Mouse (Mus musculus) spleen, postnatal 14 days (tissue): ENCODE data around the gene Rai1.

Source experiments
- DNase-seq, 2 experiments: peaks; one replicate each; pipeline ENCODE4 v3.0.0; 2021 to 2022; ENCODE audit warnings: low spot score in 2 of 2

Gene Rai1

DNA sequence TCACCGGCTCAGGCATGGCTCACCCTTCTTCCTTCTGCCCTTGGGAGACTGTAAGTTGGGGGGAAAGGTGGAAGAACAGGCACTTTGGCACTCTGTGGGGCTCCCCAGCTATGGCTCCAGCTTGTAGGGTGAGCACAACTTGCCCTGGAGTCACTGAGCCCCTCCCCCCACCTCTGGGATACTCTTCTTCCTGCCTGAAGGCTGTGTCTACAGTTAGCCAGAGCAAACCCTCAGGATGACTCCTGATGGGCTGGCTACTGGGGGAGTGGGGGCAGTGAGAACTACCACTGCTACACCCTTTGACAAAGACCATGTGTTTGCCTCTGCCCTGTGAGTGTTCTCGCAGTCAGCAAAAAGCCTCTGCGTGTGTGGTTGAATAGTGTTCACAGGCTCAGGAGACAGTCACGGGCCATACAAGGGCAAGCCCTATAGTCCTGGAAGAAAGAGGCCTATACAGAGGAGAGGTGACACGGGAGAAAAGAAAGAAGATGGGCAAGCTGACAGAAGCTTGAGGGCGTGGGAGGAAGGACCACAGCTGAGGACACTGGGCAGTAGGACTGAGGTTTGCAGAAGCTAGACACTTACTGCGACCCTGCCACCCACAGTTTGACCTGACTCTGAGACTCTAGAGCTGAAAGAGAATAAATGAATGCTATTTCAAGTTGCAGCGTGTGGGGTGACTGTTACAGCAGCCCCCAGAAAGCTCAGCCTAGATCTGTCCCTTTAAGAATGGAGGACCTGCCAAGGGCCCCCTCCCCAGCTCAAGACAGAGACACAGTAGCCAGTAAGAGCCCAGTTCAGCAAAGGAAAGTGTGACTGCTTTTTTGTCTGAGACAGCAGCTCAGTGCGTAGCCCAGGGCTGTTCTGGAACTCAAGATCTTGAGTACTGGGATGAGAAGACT lies 9.7 kb upstream of the Rai1 start:
- no peak for DNase-seq

DNA sequence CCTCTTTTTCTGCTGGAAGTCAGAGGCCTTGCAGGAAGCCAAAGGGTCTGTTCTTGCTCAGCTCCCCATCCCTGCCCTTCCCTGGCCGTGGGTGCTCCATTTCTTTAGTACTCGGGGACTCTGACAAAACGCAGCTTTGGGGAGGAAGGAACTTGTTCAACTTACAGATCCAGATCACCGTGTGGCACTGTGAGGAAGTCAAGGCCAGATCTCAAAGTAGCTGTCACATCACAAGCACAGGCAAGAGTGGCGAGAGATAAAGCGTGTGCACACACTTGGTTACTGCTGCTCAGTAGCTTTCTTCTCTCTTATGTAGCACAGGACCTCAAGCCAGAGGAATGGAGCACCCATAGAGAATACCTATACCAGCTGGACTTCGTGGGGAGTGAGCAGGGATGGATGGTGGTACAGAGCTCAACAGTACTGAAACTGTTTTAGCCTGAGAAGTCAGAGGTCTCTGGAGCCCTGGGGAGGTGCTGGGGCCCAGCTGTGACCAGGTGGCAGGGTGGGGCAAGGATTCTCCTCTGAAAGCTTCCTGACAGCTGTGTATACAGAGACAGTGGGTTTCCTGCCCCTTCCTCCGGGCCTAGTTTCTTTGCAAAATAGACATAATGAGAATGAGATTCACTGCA lies 5.1 kb upstream of the Rai1 start:
- DNase-seq, result no peak

DNA sequence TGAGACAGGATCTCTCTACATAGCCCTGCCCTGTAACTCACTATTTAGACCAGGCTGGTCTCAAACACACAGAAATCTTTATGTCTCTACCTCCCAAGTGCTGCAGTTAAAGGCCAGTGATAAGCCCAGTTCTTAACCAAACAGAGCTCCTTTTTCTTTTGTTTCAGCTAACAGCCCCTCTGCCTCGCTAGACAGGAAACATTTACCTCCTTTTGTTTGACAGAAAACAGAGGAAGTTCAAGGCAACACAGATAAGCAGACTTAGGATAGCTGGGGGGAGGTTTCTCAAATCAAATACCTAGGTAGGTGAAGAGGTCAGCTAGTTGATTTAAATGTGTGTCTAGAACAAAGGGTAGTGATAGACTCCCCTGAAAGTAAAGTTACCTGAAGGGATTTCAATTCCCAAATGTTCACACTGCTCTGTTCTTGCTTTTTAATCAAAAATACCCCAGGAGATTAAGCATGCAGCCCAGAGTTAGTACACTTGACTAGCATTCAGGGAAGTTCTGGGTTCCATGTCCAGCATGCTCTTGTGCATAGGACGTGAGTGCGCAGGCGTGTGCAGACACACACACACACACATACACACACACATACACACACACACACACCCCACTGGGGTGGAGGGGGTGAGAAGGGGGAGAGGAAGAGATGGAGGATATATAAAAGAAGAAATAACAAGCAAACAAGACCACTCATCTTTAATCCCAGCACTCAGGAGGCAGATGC lies 3.8 kb upstream of the Rai1 start:
- no peak for DNase-seq

DNA sequence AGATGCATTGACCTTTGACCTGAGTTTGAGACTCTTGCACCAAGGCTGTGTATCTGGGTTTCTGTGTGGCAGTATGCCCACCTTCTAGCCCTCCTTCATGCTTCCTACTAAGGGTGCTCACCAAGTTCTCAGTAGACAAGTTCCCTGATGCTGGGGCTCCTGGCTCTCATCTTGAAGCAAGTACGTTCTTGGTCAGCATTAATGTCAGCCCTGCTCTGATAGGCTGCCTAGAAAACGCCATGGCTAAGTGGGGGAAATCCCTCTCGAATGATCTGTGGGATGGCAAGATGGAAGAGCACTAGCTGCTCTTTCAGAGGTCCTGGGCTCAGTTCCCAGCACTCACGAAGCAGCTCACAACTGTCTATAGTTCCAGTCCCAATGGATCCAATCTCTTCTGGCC lies 2.8 kb upstream of the Rai1 start:
- no peak for DNase-seq

DNA sequence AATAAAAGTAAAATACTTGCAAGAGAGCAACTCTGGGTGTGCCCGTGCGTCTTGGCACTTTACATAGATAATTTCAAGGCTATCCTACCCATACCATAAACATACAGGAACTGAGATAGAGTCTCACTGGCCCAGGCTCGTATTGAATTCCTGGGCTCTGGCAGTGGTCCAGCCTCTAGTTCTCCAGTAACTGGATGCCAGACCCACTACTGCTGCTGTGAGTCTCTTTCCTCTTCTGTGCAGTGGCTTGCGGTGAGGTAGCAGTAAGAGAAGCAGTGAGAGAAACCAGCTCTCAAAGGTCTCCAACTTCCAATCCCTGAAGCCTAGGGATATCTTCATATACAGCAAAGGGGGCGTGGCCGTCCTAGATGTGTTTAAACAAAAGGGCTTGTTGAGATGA lies 2.1 kb upstream of the Rai1 start:
- no peak for DNase-seq

DNA sequence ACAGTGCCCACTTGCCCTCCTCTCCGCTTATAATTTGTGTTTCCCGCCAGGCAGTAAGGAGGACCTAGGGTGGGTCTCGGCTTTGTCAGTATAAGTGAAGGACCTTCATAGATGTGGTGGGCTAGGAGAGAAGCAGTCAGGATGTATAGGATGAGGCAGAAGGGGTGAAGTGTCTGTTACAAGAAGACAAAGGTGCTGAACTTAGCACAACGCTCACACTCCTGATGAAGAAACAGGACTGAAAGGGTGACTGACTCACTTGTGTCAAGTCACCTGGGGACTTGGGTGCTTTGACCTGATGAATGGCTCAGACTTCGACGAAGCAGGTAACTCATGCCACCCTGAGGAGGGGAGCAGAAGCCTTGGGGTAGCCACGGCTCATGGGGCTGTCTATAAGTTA lies 1.2 kb upstream of the Rai1 start:
- no peak for DNase-seq

DNA sequence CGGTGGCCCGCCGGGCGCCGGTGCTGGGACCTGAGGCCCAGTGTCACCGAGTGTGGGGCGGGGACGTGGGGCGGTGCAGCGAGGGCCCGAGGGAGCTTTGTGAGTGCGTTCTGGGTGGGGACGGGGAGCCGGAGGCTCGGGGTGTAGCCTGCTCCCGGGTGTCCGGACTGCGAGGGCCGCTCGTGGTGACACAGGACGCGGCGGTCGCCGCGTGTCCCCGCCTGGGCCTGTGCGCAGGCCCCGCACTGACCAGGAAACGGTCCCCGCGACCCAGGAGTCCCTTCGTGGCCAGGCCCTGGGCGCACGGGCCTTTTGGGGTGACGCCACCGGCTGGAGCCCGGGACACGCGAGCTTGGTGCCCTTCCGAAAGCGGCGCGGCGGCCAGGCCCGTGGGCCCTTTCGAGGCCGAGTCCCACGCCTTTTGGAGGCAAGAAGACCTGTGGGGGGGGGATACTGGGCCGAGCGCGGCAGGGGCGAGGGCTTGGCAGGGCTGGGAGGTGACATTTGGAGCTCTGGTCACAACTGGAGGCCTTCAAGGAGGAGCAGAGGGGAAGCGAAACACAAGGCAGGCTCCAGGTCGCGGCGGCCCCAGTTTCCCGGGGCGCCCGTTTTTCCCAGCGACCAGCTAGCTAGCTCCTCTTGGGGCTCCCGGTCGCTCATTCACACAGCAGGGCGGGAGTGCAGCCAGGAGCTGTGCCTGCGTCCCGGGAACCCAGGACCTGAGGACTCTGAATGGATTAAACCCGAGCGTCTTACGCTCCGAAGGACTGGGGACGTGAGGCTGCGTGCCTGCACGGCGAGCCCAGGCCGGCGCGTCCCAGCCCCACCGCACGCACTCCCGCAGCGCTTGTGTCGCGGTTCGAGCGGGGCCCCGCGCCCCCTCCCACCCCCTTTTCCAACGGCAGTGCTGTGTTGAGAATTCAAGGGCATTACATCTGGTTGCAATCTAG lies 1.1 kb downstream of the Rai1 start:
- DNase-seq, result peak; percentile 52 to 54

DNA sequence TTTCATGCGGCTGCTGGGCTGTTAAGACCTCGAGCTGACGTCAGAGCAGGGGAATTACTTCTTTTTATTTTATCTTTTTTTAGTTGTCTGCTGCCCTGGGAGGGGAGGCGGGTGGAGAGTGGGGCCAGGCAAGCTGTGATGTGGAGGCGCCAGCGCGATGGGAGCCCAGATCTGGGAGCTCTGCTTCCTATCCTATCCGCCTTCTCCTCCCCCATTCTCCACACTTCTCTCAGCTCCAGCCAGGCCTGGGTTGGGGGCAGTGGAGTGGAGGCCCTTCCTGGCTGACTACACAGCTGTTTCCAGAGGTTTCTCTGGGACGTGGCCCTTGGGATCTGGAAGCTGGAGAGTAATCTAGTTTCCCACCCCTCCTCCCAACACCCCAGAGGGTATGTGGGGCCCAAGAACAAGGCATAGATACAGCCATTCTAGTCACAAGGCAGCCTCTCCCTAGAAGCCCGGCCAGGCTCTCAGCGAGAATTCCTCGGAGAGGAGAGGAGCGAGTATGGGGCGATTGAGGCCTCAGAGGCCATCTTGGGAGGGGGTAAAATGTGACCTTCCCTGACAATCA lies 1.8 kb downstream of the Rai1 start:
- peak in 1 of 2 experiments; percentile 16 for DNase-seq

DNA sequence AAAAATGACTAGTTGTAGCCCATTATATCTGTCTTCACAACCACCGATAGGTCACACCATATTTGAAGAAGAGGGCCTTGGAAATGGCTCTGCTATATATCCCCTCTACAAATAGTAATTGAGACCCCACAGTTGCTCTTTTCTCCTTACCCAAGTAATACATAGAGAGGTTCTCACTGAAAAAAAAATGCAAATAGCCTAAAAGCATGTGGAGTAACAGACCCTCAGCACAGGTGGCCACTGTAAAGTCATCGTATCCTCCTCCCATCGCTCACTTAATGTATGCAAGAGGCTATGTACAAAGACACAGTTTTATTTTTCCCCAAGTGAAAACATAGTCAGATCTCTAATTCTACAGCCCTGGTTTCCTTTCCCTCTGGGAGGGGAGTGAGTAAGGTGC lies 2.6 kb downstream of the Rai1 start:
- no peak for DNase-seq

DNA sequence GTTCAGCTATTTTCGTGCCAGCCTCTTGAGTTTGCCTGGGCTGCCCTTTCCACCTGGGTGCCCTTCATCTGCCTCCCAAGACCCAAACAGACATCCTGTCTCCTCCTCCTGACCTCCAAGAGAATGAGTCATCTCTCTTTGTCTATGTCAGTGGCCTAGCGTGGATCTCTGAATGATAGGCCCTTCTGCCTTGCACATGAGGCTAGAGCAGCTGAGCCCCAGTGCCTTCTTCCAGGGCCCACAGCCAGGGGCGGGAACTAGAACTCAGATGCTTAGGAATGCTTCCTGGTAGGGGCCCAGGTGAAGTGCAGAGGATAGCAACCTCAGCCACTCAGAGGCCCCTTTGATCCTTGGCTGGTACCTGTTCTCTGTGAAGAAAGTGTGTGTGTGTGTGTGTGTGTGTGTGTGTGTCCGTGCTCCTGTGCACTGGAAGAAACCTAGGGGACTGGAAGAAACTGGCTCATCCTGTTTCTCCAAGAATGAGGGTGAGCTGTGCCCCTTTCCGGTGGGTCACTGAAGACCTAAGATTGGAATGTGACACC lies 3.9 kb downstream of the Rai1 start:
- no peak for DNase-seq

DNA sequence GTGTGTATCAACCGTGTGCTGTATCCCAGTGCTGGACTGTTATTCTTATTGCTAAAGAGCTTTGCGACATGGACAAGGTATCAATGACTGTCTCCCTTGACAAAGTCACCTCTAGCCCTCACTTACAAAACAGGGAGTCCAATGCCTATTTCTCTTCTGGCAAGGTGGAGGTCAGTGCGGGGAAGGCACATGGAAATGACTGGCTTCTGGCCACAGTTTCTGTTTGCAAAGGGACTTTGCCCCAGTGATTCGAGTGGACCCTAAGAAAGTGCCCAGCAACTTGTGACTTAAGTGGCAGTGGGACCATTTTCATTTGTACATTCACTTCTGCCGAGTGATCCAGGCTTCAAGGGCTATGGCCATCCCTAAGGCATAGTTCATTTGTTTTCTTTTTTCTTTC lies 5.6 kb downstream of the Rai1 start:
- DNase-seq, result no peak

DNA sequence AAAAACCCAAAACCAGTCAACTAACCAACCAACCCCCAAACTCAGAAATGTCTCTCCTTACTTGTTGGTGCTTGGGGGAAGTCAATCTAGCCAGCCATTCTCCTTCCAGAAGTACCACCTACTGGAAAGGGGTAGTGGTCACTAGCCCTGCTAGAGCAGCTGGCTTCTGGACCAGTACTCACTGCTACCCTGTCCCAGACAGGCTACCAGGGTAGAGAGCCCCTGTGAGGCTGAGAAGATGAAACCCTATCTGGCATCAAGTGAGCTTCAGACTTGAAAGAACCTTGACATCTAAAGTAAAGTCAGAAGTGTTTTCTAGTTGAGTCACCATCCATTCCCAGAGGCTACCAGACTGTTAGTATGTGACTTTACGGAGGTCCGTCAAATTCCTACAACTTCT lies 6.8 kb downstream of the Rai1 start:
- DNase-seq, result no peak

DNA sequence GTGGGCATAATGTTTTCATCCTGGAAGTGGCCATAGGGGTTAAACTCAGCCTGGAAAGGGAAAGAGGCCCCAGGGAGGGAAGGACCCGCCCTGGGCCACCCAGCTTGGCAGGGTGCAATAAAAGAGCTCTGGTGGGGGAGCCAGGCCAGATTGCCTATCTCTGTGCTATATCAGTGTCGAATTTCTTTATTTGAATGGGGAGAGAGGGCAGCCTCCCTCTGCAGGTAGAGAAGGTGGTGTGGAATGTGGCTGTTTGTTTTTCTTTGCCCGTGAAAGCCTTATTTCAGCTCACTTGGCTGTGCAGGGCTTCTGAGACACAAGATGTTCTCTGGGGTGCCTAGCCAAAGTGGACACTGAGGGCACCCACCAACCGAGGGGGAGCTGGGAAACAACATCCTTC lies 8.8 kb downstream of the Rai1 start:
- no peak for DNase-seq

DNA sequence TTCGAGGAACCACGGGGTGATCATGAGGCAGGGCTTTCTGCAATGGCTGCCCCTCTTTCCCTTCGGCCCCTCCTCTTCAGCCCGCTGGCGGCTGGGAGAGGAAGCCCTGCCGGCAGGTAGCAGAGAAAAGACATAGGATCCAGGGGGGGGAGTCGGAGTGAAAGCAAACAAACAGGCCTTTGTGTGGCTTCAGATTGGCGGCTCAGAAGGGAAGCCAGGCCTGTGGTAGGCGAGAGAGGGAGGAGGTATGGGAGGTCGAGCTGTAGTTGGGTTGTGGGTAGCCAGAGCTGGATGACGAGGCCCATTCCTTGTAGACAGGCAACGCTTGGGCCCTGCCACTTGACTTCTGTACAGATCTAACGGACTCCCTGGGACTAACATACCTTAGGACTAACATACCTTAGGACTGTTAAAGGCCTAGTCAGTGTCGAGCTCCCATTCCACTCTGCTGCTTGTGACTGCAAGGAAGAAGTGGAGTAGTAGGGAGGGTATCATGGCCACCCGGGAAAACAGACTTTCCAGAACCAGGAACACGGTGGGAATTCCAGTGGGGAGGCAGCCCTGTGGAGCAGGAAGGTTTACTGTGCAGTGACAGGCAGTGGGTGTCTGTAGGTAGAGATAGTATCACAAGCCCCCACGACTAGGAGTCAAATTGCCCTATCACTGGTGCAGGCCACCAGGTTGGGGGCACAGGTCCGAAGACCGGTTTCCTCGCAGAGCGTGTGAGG lies 9.6 kb downstream of the Rai1 start:
- no peak for DNase-seq

DNA sequence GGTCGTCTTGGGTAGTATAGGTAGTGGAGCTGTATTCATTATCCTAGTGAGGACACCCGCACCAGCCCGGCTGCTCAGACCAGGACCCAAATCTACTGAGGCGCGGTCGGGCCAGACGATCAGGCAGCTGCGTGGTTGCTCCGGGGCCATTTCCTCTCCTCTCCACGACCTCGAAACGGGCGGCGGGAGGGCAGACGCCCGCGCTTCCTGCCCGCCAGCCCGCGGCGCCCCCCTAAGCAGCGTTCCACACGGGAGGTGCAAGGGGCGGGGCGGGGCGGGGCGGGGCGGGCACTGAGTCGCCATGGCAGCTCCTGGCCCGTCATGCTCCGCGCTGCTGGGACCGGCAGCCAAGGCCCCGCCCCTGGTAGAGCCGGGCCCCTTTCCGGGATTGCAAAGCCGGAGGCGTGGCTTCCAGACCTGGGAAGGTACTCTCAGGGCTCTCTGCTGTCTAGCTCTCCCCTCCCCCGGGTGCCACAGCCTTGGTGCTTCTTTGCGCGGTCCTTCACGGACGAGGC lies 10.3 kb downstream of the Rai1 start:
- DNase-seq, result peak; percentile 88 to 90

DNA sequence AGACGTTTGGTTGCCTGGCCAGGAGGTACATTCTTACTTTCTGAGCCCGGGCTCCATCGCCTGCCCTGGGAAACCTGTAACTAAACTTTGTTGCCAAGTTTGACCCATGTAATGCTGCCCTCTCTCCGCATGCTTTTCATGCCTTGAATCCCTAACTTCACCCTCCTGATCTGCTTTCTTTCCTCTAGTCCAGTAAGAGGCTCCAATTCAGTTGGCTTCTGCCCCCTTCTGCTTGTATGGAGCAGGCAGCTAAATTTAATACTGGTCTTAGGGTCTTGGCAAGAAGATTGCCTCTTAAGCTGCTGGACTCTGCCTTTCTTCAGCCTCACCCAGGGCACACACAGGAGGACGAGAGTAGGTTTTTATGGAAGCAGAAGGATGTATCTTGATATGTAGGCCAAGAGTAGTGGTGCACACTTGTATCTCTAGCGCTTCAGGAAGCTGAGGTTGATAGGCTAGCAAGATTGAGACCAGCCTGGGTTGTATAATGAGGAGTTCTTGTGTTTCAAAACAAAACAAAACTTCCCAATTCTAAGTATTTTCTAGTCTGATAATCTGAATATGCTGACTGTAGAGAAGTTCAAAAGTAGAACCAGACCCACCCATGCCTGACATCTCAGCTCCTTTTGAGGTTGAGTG lies 10.9 kb downstream of the Rai1 start:
- no peak for DNase-seq

DNA sequence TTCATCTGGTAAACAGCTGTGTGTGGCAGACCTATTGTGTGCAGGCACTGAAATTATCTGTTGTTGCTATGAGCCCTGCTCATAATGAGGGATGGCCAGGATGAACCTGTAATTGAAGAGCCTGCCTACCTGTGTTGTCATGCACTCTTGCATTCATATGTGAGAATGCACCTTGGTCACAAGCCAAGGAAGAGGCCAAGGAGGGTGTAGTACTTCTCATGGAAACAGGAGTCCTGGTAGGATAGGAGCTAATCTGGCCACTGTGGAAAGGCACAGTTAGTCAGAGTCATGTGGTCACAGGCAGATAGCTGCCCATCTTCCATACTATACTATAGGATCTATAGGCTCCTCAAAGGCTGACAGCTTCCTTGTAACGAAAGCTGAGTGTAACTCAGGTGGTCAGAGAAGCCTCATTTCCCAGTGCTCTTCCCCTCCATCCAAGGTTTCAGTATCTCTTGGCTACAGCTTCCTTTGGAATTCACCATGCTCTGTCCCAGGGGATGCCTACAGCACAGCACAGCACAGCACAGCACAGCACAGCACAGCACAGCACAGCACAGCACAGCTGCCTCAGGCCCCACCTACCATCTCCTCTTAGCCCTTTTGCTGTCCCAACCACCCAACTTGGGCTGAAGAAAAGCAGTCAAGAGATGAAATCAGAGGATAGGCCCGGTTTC lies 15.9 kb downstream of the Rai1 start:
- DNase-seq, result no peak

DNA sequence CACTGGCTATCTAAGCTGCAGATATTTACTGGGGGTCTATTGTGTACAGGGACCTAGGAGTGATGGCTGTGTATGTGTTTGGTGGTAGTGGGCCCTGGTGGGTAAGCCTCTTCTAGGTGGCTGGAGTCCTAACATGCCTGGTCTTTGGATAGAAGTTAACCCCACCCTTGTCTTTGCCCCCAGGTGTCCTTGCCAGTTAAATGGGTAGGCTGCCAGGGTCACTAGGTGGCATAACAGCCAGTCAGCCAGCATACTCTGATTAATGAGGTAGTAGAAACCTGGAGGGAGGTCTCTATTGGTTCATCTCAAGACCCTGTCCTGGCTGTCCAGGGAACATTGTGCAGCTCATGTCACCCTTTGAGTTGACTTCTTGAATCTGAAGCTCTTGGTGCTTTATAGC lies 17.8 kb downstream of the Rai1 start:
- DNase-seq, result no peak

DNA sequence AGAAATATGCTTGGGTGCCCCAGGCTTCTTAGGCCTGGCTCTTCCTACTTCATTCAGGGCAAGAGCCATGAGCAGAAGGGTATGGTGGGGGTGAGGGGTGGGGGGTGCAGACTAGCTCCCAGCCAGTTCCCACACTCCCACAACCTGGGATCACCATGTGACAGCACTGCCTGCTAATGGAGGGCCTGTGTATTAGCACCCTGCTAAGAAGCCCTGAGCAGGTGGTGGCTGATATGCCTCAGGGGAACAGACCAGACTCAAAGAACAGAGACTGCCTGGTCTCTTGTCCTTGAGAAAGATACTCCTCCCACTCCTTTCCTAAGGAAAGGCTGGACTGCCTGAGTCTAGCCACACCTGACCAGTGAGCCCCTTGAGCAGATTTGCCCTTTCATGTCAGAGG lies 22.2 kb downstream of the Rai1 start:
- no peak for DNase-seq
